Mouse (Mus musculus) C2C12 (cell line): Measurements from ENCODE around the gene Add3. TPM values are rescaled to one million over a fixed set of nuclear protein-coding genes. Genes with fewer than 3 reads are reported as not detected.

Experiments
- H3K27me3 ChIP-seq: one replicate; pipeline ENCODE4 v1.6.1; 2011; ENCODE audit not compliant: control insufficient read depth, insufficient read depth, insufficient read length
- H3K36me3 ChIP-seq: one replicate; pipeline ENCODE4 v1.6.1; 2011; ENCODE audit not compliant: control insufficient read depth, insufficient read depth
- H3K4me3 ChIP-seq: one replicate; pipeline ENCODE4 v1.5.1; 2011; ENCODE audit warnings: mild to moderate bottlenecking, control low read depth; ENCODE audit not compliant: poor library complexity, insufficient read depth, severe bottlenecking
- H3K79me2 ChIP-seq: one replicate; pipeline ENCODE4 v1.6.1; 2011; ENCODE audit not compliant: control insufficient read depth, insufficient read depth
- H3K79me3 ChIP-seq: one replicate; pipeline ENCODE4 v1.6.1; 2011; ENCODE audit warnings: low read depth, control low read depth
- H3ac ChIP-seq: one replicate; pipeline ENCODE3; 2011; ENCODE audit warnings: low read depth; ENCODE audit not compliant: control insufficient read depth, insufficient read length
- CEBPB ChIP-seq: IDR thresholded peaks from one replicate; pipeline ENCODE4 v1.6.1; 2011; ENCODE audit warnings: low read depth, mild to moderate bottlenecking, control low read depth, moderate library complexity
- CTCF ChIP-seq: IDR thresholded peaks from one replicate; pipeline ENCODE4 v1.5.1; 2011; ENCODE audit not compliant: control insufficient read depth, insufficient read depth, insufficient read length
- FOSL1 ChIP-seq: IDR thresholded peaks from one replicate; pipeline ENCODE4 v1.8.0; 2011; ENCODE audit warnings: mild to moderate bottlenecking, low read length; ENCODE audit not compliant: poor library complexity, insufficient read depth, severe bottlenecking
- MAX ChIP-seq: IDR thresholded peaks from one replicate; pipeline ENCODE4 v1.6.1; 2011; ENCODE audit warnings: mild to moderate bottlenecking, control low read depth
- MYOD1 ChIP-seq: IDR thresholded peaks from one replicate; pipeline ENCODE4 v1.6.1; 2011; ENCODE audit warnings: low read depth; ENCODE audit not compliant: control insufficient read depth, insufficient read length
- MYOG ChIP-seq: IDR thresholded peaks from one replicate; pipeline ENCODE4 v1.6.1; 2011; ENCODE audit not compliant: control insufficient read depth, insufficient read length; ENCODE audit errors: extremely low read depth
- USF1 ChIP-seq: IDR thresholded peaks from one replicate; pipeline ENCODE4 v1.6.1; 2011; ENCODE audit warnings: low read depth, mild to moderate bottlenecking, control low read depth, moderate library complexity
- long read RNA-seq, 2 experiments: library from polyadenylated mRNA; unstranded; transcript quantifications; one replicate each; pipeline ENCODE4 v2.0.0; 2019 to 2020
- polyA plus RNA-seq: library from polyadenylated mRNA; unstranded; fragments of >200 nt; fragmentation: generic; extraction: Trizol; gene quantifications from one replicate; pipeline ENCODE4 v1.2.1, GENCODE M21; 2012; ENCODE audit warnings: missing spikeins

Gene Add3
- 1.6 TPM for polyA plus RNA-seq
- long read RNA-seq, experiment 1, full-length matches to known transcripts = 2 of 4 reads
- long read RNA-seq, experiment 1, partial matches to known transcripts = 2 of 4 reads
- long read RNA-seq, experiment 1, other reads (novel, unspliced or antisense) = 0 of 4 reads
- long read RNA-seq, experiment 2, full-length matches to known transcripts = 13 of 15 reads
- long read RNA-seq, experiment 2, partial matches to known transcripts = 1 of 15 reads
- long read RNA-seq, experiment 2, other reads (novel, unspliced or antisense) = 1 of 15 reads

DNA sequence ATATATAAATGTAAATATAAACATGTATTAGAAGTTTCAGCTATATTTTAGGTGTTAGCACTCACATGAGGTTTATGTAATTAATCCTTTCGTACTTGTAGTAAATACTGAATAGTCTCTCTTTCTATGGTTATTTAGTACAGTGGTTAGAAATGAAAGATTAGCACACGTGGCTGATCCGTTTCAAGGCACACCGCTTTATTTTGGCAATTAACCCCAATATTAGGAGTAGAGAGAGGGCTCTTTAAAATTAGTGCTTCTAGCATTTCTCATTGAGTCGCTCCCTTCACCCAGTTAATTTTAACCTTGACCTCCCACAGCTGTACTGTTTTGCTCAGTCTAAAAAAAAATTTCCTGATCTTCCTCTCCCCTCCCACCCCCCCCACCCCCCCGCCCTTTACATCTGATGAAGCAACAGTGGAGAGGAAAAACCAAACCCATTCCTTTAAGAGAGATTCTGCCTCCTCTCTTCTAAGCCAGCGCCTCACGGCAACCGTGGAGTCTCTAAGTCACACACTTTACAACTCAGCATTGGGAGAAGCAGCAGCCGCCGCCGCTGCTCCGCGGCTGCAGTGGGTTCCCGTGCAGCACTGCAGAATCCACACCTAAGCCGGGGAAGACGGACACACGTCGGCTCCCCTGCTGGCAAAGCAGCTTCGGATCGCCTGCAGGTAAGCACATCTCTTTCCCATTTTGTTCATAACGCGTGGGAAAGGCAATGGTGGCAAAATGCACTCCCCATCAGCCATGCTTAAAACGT lies at the start of gene Add3:
Gene Add3, plus strand, starts transcription at position 400 of the 760 bp plus-strand sequence.
- H3K36me3 ChIP-seq = no peaks in the 10 kb centered on the region
- TF ChIP-seq MAX (no peak), USF1 (no peak), MYOG (no peak), CTCF (no peak)
- H3K27me3 ChIP-seq = peaks cover 18% of the 10 kb centered on the region
- no peaks in the 10 kb centered on the region for H3K79me3 ChIP-seq
- H3K4me3 ChIP-seq = no peak within 1 kb of the TSS
- H3K79me2 ChIP-seq = no peaks in the 10 kb centered on the region
- H3ac ChIP-seq = peak within 1 kb of the TSS; percentile 12

DNA sequence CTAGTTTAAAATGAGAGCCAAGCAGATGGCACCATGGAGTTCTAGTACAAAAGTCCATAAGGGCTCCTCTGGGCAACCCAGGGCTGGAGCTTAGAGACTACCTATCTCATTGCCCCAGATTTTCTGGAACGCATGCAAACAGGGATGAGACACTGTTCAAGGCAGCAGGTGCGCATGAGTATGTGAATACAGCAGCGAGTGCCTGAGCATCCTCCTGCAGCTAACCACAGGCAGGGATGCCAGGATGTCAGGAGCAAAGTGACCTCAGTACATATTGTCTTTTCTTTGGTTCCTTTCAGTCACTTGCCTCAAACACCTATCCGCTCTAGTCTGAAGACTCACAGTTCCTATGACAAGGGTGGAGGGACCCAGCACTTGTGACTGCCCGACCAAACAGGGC lies 49.6 kb upstream of the Add3 start:
- no peaks in the 10 kb centered on the region for H3K36me3 ChIP-seq
- no peaks in the 10 kb centered on the region for H3K27me3 ChIP-seq
- no peak for TF ChIP-seq MYOD1
- no peak for TF ChIP-seq MAX
- no peak for TF ChIP-seq MYOG
- no peak for TF ChIP-seq CTCF
- no peak for TF ChIP-seq CEBPB
- TF ChIP-seq USF1 = no peak
- H3K79me2 ChIP-seq = no peaks in the 10 kb centered on the region
- H3ac ChIP-seq = no peak overlapping the region
- H3K4me3 ChIP-seq = no peak overlapping the region
- no peaks in the 10 kb centered on the region for H3K79me3 ChIP-seq

DNA sequence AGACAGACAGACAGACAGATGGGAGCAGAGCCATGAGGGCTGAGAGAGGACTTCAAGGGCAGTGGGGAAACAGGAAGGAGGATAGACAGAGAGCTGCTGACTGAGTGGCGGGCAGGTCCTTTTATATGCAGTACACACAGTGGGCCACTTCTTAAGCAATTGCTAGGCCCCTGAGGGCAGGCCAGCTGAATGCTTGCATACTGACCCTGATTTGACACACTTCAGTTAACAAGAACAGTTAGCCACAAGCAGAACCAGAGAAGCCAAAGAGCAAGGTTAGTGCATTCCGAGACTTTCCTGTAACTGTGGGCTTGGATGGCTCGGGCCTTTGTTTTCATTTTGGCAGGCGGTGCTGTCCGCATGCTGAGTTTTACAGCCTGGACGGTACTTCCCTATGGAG lies 48.0 kb upstream of the Add3 start:
- H3K79me3 ChIP-seq = no peaks in the 10 kb centered on the region
- H3K4me3 ChIP-seq = no peak overlapping the region
- TF ChIP-seq FOSL1 = no peak
- no peak for TF ChIP-seq MYOG
- TF ChIP-seq CEBPB = no peak
- TF ChIP-seq CTCF = no peak
- no peak for TF ChIP-seq MAX
- TF ChIP-seq USF1 = no peak
- TF ChIP-seq MYOD1 = no peak
- no peak overlapping the region for H3ac ChIP-seq
- peaks cover 3% of the 10 kb centered on the region for H3K27me3 ChIP-seq
- H3K79me2 ChIP-seq = no peaks in the 10 kb centered on the region
- no peaks in the 10 kb centered on the region for H3K36me3 ChIP-seq

DNA sequence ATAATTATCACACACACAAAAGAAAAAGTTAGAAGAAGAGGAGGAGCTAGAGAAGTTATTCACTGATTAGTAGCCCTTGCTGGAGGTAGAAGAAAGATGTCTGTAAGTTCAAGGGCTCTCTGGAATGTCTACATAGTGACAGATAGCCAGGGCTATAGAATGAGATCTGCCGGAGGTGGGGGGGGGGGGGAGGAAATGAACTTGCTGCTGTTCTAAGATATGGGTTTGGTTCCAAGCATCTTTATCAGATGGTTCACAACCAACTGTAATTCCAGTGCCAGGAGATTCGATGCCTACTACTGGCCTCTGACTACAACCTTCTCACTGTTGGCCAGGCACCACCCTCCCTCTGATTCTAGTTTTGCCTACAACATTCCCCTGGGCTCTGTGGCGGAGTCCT lies 46.9 kb upstream of the Add3 start:
- Histone ChIP-seq H3K27me3 (peaks cover 9% of the 10 kb centered on the region), H3ac (no peak overlapping the region), H3K79me2 (no peaks in the 10 kb centered on the region), H3K36me3 (no peaks in the 10 kb centered on the region), H3K4me3 (no peak overlapping the region), H3K79me3 (no peaks in the 10 kb centered on the region)
- TF ChIP-seq FOSL1 = no peak
- no peak for TF ChIP-seq MYOD1
- TF ChIP-seq USF1 = no peak
- TF ChIP-seq MYOG = no peak
- TF ChIP-seq CEBPB = no peak
- TF ChIP-seq CTCF = no peak
- TF ChIP-seq MAX = no peak

DNA sequence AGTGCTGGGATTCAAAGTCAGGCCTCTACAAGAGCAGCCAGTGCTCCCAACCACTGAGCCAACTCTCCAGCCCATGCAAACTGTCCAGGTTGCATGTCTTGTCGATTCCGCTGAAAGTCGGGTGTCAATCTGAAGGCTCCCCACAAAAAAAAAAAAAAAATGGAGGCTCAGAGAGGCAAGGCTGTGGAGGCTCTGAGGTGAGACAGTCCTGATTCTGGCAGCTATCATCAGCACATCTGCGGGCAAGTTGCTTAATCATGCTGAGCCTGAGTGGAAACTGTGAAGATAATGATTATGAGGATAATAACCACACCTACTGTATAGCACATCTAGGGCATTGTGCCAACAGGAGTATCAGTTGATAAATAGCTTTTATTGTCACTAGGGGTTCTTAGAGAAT lies 45.6 kb upstream of the Add3 start:
- H3K79me2 ChIP-seq = no peaks in the 10 kb centered on the region
- H3K4me3 ChIP-seq = no peak overlapping the region
- no peaks in the 10 kb centered on the region for H3K36me3 ChIP-seq
- peaks cover 9% of the 10 kb centered on the region for H3K27me3 ChIP-seq
- H3K79me3 ChIP-seq = no peaks in the 10 kb centered on the region
- TF ChIP-seq MAX (no peak), MYOG (no peak), CEBPB (no peak), USF1 (no peak), MYOD1 (no peak)
- H3ac ChIP-seq = no peak overlapping the region

DNA sequence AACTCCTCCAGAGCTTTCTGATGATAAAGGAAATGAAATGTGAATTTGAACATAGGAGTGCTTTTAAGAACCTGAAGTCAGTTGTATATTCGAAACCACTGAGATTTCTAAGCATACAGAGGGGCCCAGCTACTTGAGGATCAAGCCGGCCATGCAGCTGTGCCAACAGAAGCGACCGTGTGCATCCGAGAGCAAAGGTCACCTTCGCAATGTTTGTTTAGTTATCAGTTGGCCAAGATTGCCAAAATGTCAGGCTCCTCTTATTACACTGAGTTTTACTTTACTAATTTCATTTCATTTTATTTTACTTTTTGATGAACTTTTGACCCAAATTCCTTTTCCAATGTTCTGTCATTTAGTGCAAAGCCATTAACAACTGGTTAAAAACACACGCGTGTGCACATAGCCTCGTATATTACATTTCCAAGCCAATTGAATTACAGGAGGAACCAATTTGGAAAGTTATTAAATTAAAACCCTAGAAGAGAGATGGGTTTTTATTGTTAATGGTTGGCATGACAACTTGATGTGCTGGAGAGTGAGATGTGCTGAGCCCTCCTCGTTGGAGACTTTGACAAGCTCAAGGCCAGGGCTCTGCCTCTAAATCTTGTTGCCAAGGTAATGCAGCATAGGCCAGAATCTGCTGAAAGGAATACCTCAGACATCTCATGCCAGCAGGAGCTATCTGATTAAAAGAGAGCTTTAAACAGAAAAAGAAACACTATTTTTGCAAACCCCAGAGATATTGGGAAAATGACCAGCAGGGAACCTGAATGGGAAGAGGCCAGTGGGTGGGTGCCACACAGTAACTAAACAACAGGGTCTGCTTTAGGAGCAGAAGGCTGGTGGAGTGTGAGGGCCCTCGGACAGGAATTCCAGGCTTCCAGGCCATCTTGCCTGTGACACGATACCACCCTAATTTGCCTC lies 38.6 kb upstream of the Add3 start:
- Histone ChIP-seq H3K79me3 (no peaks in the 10 kb centered on the region), H3K4me3 (no peak overlapping the region), H3K36me3 (no peaks in the 10 kb centered on the region), H3K27me3 (peaks cover 9% of the 10 kb centered on the region), H3ac (no peak overlapping the region), H3K79me2 (no peaks in the 10 kb centered on the region)
- TF ChIP-seq CEBPB = no peak
- TF ChIP-seq MYOG = no peak
- no peak for TF ChIP-seq CTCF
- TF ChIP-seq USF1 = no peak
- TF ChIP-seq MAX = no peak
- no peak for TF ChIP-seq MYOD1
- no peak for TF ChIP-seq FOSL1
